Mouse (Mus musculus) spleen, embryonic (tissue): Measurements from ENCODE around the gene Upk2.

ENCODE experiments used
- CTCF ChIA-PET: fragments of 350-600 bp; sonication (Branson Sonifier 250); formaldehyde crosslinking; loops from one replicate; lab custom pipeline; 2022; lab: Charles Lee

Gene Upk2

GRCm38 (mm10) chr9:44454891-44455220 lies at the start of gene Upk2:
Gene Upk2, minus strand, starts transcription at chr9:44454976.
- CTCF ChIA-PET, result interaction anchor here (0.6 to 1.8 kb wide), 6 partner anchors 8 to 543 kb away, joined by 3 to 8 read pairs (median 4); no protein-coding TSS in a partner anchor

GRCm38 (mm10) chr9:44502006-44502405 lies 47.2 kb upstream of the Upk2 start:
- CTCF ChIA-PET, result interaction anchor here (0.7 to 2.2 kb wide), 5 partner anchors 22 to 127 kb away, joined by 3 to 8 read pairs (median 3); partner anchors contain the start of gene Upk2

GRCm38 (mm10) chr9:44501206-44501879 lies 46.6 kb upstream of the Upk2 start:
- CTCF ChIA-PET, result interaction anchor here (0.6 to 2.2 kb wide), 5 partner anchors 21 to 541 kb away, joined by 3 to 8 read pairs (median 3); partner anchors contain the start of gene Upk2

GRCm38 (mm10) chr9:44500638-44501175 lies 45.9 kb upstream of the Upk2 start:
- CTCF ChIA-PET, result interaction anchor here (0.6 to 1.2 kb wide), 2 partner anchors 33 to 39 kb away, joined by 3 read pairs; no protein-coding TSS in a partner anchor

- CTCF ChIA-PET, result interaction anchor here (0.6 to 1.3 kb wide), 4 partner anchors 23 to 152 kb away, joined by 3 read pairs; no protein-coding TSS in a partner anchor
Observed at GRCm38 (mm10) chr9:44500163-44500533, 45.4 kb upstream of the Upk2 start.

- CTCF ChIA-PET, result interaction anchor here (0.6 to 1.3 kb wide), 5 partner anchors 22 to 158 kb away, joined by 3 to 4 read pairs (median 3); partner anchors contain the start of gene Upk2
Observed at GRCm38 (mm10) chr9:44499356-44500162, 44.8 kb upstream of the Upk2 start.

- CTCF ChIA-PET, result interaction anchor here (0.6 to 1.3 kb wide), 7 partner anchors 14 to 181 kb away, joined by 3 to 5 read pairs (median 3); partner anchors contain the start of genes Bcl9l and Upk2
Observed at GRCm38 (mm10) chr9:44498421-44499355, 43.9 kb upstream of the Upk2 start.

- CTCF ChIA-PET, result interaction anchor here (0.5 to 3.7 kb wide), 8 partner anchors 13 to 883 kb away, joined by 3 to 20 read pairs (median 4); partner anchors contain the start of gene Bcl9l
Observed at GRCm38 (mm10) chr9:44497624-44498377, 43.0 kb upstream of the Upk2 start.

- CTCF ChIA-PET, result interaction anchor here (0.5 to 3.7 kb wide), 4 partner anchors 15 to 884 kb away, joined by 3 to 20 read pairs (median 6); partner anchors contain the start of gene Bcl9l
Observed at GRCm38 (mm10) chr9:44496803-44497461, 42.2 kb upstream of the Upk2 start.

- CTCF ChIA-PET, result interaction anchor here (0.7 to 3.7 kb wide), 3 partner anchors 14 to 109 kb away, joined by 3 to 20 read pairs (median 3); partner anchors contain the start of gene Bcl9l
Observed at GRCm38 (mm10) chr9:44495810-44496344, 41.1 kb upstream of the Upk2 start.

GRCm38 (mm10) chr9:44494863-44495809 lies 40.4 kb upstream of the Upk2 start:
- CTCF ChIA-PET, result interaction anchor here (3.7 kb wide), 1 partner anchor 13 kb away, joined by 20 read pairs; the partner anchor contains the start of gene Bcl9l

GRCm38 (mm10) chr9:44494261-44494862 lies 39.6 kb upstream of the Upk2 start:
- CTCF ChIA-PET, result interaction anchor here (3.7 kb wide), 1 partner anchor 12 kb away, joined by 20 read pairs; the partner anchor contains the start of gene Bcl9l

GRCm38 (mm10) chr9:44492631-44493461 lies 38.1 kb upstream of the Upk2 start:
- CTCF ChIA-PET, result interaction anchor here (0.6 kb wide), 1 partner anchor 11 kb away, joined by 7 read pairs; no protein-coding TSS in a partner anchor

- CTCF ChIA-PET, result interaction anchor here (0.8 kb wide), 2 partner anchors 267 to 302 kb away, joined by 3 to 4 read pairs; no protein-coding TSS in a partner anchor
Observed at GRCm38 (mm10) chr9:44491351-44491750, 36.6 kb upstream of the Upk2 start.

- CTCF ChIA-PET, result interaction anchor here (0.6 to 0.8 kb wide), 2 partner anchors 213 to 268 kb away, joined by 3 to 7 read pairs; no protein-coding TSS in a partner anchor
Observed at GRCm38 (mm10) chr9:44490086-44490967, 35.6 kb upstream of the Upk2 start.
